Mouse (Mus musculus) liver, embryonic 14.5 days (tissue): Measurements from ENCODE around the gene Adat3.

Experiments
- CTCF ChIP-seq: IDR thresholded peaks from 2 replicates; pipeline ENCODE4 v1.5.1; 2016; ENCODE audit warnings: antibody characterized with exemption, low read depth, control low read depth
- EP300 ChIP-seq: IDR thresholded peaks from 2 replicates; pipeline ENCODE4 v1.6.1; 2016; ENCODE audit warnings: antibody characterized with exemption, low read depth

GRCm38 (mm10) chr10:80614351-80614750 is 11.7 kb downstream of the Adat3 start:
- TF ChIP-seq EP300 (no peak), CTCF (no peak)
